Mouse (Mus musculus) midbrain, embryonic 15.5 days (tissue): ENCODE measurements around the gene Itpkb. TPM values are rescaled to one million over a fixed set of nuclear protein-coding genes. Genes with fewer than 3 reads are reported as not detected.

Source experiments
- ATAC-seq: fragments of 200-750 bp; cut with Nextera tagmentation; replicated peaks from 2 replicates; pipeline ENCODE4 v1.8.0; 2017; ENCODE audit warnings: moderate TSS enrichment
- H3K27ac ChIP-seq: fragments of 300-500 bp; sonication (generic); 2 replicates; pipeline ENCODE4 v1.5.1; 2015; ENCODE audit warnings: mild to moderate bottlenecking, inconsistent platforms
- H3K27me3 ChIP-seq: fragments of 300-500 bp; sonication (generic); replicated peaks from 2 replicates; pipeline ENCODE4 v1.6.1; 2015; ENCODE audit warnings: inconsistent platforms
- H3K36me3 ChIP-seq: fragments of 300-500 bp; sonication (generic); replicated peaks from 2 replicates; pipeline ENCODE4 v1.6.1; 2015; ENCODE audit warnings: inconsistent platforms
- H3K4me1 ChIP-seq: fragments of 300-500 bp; sonication (generic); 2 replicates; pipeline ENCODE4 v1.6.1; 2015; ENCODE audit warnings: inconsistent platforms
- H3K4me2 ChIP-seq: fragments of 300-500 bp; sonication (generic); 2 replicates; pipeline ENCODE4 v1.6.1; 2015; ENCODE audit warnings: inconsistent platforms, mild to moderate bottlenecking, moderate library complexity
- H3K4me3 ChIP-seq: fragments of 300-500 bp; sonication (generic); 2 replicates; pipeline ENCODE4 v1.5.1; 2015; ENCODE audit warnings: mild to moderate bottlenecking, inconsistent platforms
- H3K9ac ChIP-seq: fragments of 300-500 bp; sonication (generic); 2 replicates; pipeline ENCODE4 v1.6.1; 2015; ENCODE audit warnings: mild to moderate bottlenecking, inconsistent platforms
- H3K9me3 ChIP-seq: fragments of 300-500 bp; sonication (generic); 2 replicates; pipeline ENCODE4 v1.6.1; 2016; ENCODE audit warnings: inconsistent platforms
- WGBS: fragments of 180-500 bp; shearing (Covaris S2); methylation state at CpG from one replicate; pipeline ENCODE4 v1.1.7; 2015; ENCODE audit warnings: mixed read lengths; 5-methylcytosine and 5-hydroxymethylcytosine counted together
- polyA plus RNA-seq: library from polyadenylated mRNA; unstranded; fragments of >200 nt; fragmentation: Nextera tagmentation; extraction: Ambion mirVana; gene quantifications from 2 replicates; pipeline ENCODE4 v1.2.1, GENCODE M21; 2015

The Itpkb gene
- polyA plus RNA-seq, 1 experiment from 2014 or later = 3.0 TPM

GRCm38 (mm10) chr1:180319895-180320294 lies 10.4 kb upstream of the Itpkb start:
- no peaks in the 10 kb centered on the region for H3K27me3 ChIP-seq
- no peak for ATAC-seq
- no peak overlapping the region for H3K4me2 ChIP-seq
- H3K4me1 ChIP-seq = no peaks in the 10 kb centered on the region
- H3K36me3 ChIP-seq = no peaks in the 10 kb centered on the region
- WGBS = 8% methylated on average over 10 of the region's 10 CpGs
- no peak overlapping the region for H3K4me3 ChIP-seq
- no peak overlapping the region for H3K9ac ChIP-seq
- H3K27ac ChIP-seq = no peak overlapping the region
- H3K9me3 ChIP-seq = no peaks in the 10 kb centered on the region

- Histone ChIP-seq H3K9ac (no peak overlapping the region), H3K36me3 (no peaks in the 10 kb centered on the region), H3K4me2 (no peak overlapping the region), H3K4me3 (no peak overlapping the region), H3K9me3 (no peaks in the 10 kb centered on the region), H3K27ac (no peak overlapping the region), H3K27me3 (no peaks in the 10 kb centered on the region), H3K4me1 (no peaks in the 10 kb centered on the region)
- WGBS = 94% methylated on average over 3 of the region's 3 CpGs
- no peak for ATAC-seq
These were observed 7.4 kb upstream of the Itpkb start for GRCm38 (mm10) chr1:180322896-180323295.

GRCm38 (mm10) chr1:180323491-180323890 lies 6.8 kb upstream of the Itpkb start:
- no peaks in the 10 kb centered on the region for H3K4me1 ChIP-seq
- no peak overlapping the region for H3K9ac ChIP-seq
- no peak overlapping the region for H3K4me2 ChIP-seq
- no peaks in the 10 kb centered on the region for H3K36me3 ChIP-seq
- H3K27ac ChIP-seq = no peak overlapping the region
- no peaks in the 10 kb centered on the region for H3K9me3 ChIP-seq
- H3K4me3 ChIP-seq = no peak overlapping the region
- ATAC-seq = no peak
- peaks cover 2% of the 10 kb centered on the region; the same call in 1 of the 2 replicates for H3K27me3 ChIP-seq
- WGBS = 94% methylated on average over 5 of the region's 5 CpGs

GRCm38 (mm10) chr1:180324271-180324670 lies 6.0 kb upstream of the Itpkb start:
- Histone ChIP-seq H3K4me1 (peaks cover 3% of the 10 kb centered on the region; the same call in 1 of the 2 replicates), H3K4me3 (no peak overlapping the region), H3K9me3 (no peaks in the 10 kb centered on the region), H3K27ac (no peak overlapping the region), H3K27me3 (peaks cover 6% of the 10 kb centered on the region; the same call in 1 of the 2 replicates), H3K4me2 (no peak overlapping the region), H3K9ac (no peak overlapping the region), H3K36me3 (no peaks in the 10 kb centered on the region)
- no peak for ATAC-seq
- 85% methylated on average over 4 of the region's 4 CpGs for WGBS

- Histone ChIP-seq H3K27ac (no peak overlapping the region), H3K9me3 (no peaks in the 10 kb centered on the region), H3K27me3 (peaks cover 19% of the 10 kb centered on the region), H3K36me3 (no peaks in the 10 kb centered on the region), H3K4me3 (no peak overlapping the region), H3K4me2 (peak overlapping the region; percentile 87; the same call in 1 of the 2 replicates), H3K4me1 (peaks cover 40% of the 10 kb centered on the region), H3K9ac (no peak overlapping the region)
- no peak for ATAC-seq
- 18% methylated on average over 12 of the region's 12 CpGs for WGBS
These were observed 1.3 kb upstream of the Itpkb start for GRCm38 (mm10) chr1:180328794-180329665.

- Histone ChIP-seq H3K27ac (no peak overlapping the region), H3K9ac (no peak overlapping the region), H3K36me3 (no peaks in the 10 kb centered on the region), H3K4me3 (no peak overlapping the region), H3K4me2 (peak overlapping the region; percentile 87), H3K27me3 (peaks cover 21% of the 10 kb centered on the region), H3K4me1 (peaks cover 40% of the 10 kb centered on the region), H3K9me3 (no peaks in the 10 kb centered on the region)
- ATAC-seq = no peak
- WGBS = 14% methylated on average over 6 of the region's 6 CpGs
These were observed 579 bp upstream of the Itpkb start for GRCm38 (mm10) chr1:180329706-180330105.

- Histone ChIP-seq H3K4me1 (peaks cover 40% of the 10 kb centered on the region), H3K4me2 (peak overlapping the region; percentile 87), H3K9ac (peak overlapping the region; percentile 59), H3K27me3 (peaks cover 21% of the 10 kb centered on the region), H3K4me3 (peak overlapping the region; percentile 52), H3K36me3 (no peaks in the 10 kb centered on the region), H3K27ac (peak overlapping the region; percentile 70), H3K9me3 (no peaks in the 10 kb centered on the region)
- under 1% methylated on average over 58 of the region's 58 CpGs for WGBS
- ATAC-seq = peak; percentile 63
These were observed 641 bp downstream of the Itpkb start for GRCm38 (mm10) chr1:180330707-180331545.

GRCm38 (mm10) chr1:180331546-180332075 lies 1.3 kb downstream of the Itpkb start:
- Histone ChIP-seq H3K9me3 (no peaks in the 10 kb centered on the region), H3K4me2 (peak overlapping the region; percentile 87), H3K4me1 (peaks cover 40% of the 10 kb centered on the region), H3K36me3 (no peaks in the 10 kb centered on the region), H3K9ac (peak overlapping the region; percentile 59), H3K27ac (peak overlapping the region; percentile 24; the same call in 1 of the 2 replicates), H3K27me3 (peaks cover 21% of the 10 kb centered on the region), H3K4me3 (peak overlapping the region; percentile 52)
- WGBS = 2% methylated on average over 21 of the region's 21 CpGs
- ATAC-seq = peak; percentile 43

GRCm38 (mm10) chr1:180332076-180332927 lies 2.0 kb downstream of the Itpkb start:
- Histone ChIP-seq H3K4me1 (peaks cover 40% of the 10 kb centered on the region), H3K36me3 (no peaks in the 10 kb centered on the region), H3K27me3 (peaks cover 21% of the 10 kb centered on the region), H3K4me3 (peak overlapping the region; percentile 52), H3K9me3 (no peaks in the 10 kb centered on the region), H3K4me2 (peak overlapping the region; percentile 87), H3K9ac (peak overlapping the region; percentile 59), H3K27ac (no peak overlapping the region)
- 1% methylated on average over 72 of the region's 72 CpGs for WGBS
- peak; percentile 49 for ATAC-seq

GRCm38 (mm10) chr1:180332928-180333440 lies 2.7 kb downstream of the Itpkb start:
- peak overlapping the region; percentile 59 for H3K9ac ChIP-seq
- peak overlapping the region; percentile 87 for H3K4me2 ChIP-seq
- WGBS = 28% methylated on average over 14 of the region's 14 CpGs
- H3K9me3 ChIP-seq = no peaks in the 10 kb centered on the region
- H3K27me3 ChIP-seq = peaks cover 21% of the 10 kb centered on the region
- H3K27ac ChIP-seq = no peak overlapping the region
- peaks cover 40% of the 10 kb centered on the region for H3K4me1 ChIP-seq
- no peak for ATAC-seq
- H3K4me3 ChIP-seq = peak overlapping the region; percentile 52
- no peaks in the 10 kb centered on the region for H3K36me3 ChIP-seq

- no peak for ATAC-seq
- Histone ChIP-seq H3K27me3 (peaks cover 18% of the 10 kb centered on the region), H3K4me1 (peaks cover 40% of the 10 kb centered on the region), H3K27ac (no peak overlapping the region), H3K9ac (no peak overlapping the region), H3K4me3 (no peak overlapping the region; the same call in 1 of the 2 replicates), H3K36me3 (no peaks in the 10 kb centered on the region), H3K9me3 (no peaks in the 10 kb centered on the region), H3K4me2 (peak overlapping the region; percentile 87)
- 37% methylated on average over 6 of the region's 6 CpGs for WGBS
These were observed 3.3 kb downstream of the Itpkb start for GRCm38 (mm10) chr1:180333588-180333987.
